Mouse (Mus musculus): ENCODE results near the gene Fcgr2b.
"Not testable (repeated sequence)": the region's sequence is repeated elsewhere in the genome, so short reads cannot be mapped to it uniquely, and the experiment has no call there.

Gene Fcgr2b

DNA sequence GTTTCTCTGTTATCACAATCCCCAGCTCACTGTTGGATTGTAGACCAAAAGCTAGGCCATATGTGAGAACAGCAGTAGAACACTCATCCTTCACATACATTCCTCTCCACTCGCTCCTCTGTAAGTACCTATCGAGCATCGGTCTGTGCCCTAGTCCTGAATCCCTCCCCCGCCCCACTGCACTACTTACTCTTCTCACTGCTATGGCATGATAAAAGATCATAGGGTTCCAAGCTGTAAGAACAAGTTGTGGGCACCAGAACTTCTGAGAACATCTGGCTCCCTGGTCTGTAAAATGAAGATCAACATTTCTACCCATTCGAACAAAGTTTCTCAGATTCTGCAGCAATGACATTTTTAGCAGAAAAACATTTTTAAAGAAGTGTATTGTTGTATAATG, at the start of gene Fcgr2b:
Gene Fcgr2b, minus strand, starts transcription at position 101 of the 400 bp plus-strand sequence.
- DNase-seq (ENCODE audit: extremely low read depth, insufficient read length, low spot score), result no peak

DNA sequence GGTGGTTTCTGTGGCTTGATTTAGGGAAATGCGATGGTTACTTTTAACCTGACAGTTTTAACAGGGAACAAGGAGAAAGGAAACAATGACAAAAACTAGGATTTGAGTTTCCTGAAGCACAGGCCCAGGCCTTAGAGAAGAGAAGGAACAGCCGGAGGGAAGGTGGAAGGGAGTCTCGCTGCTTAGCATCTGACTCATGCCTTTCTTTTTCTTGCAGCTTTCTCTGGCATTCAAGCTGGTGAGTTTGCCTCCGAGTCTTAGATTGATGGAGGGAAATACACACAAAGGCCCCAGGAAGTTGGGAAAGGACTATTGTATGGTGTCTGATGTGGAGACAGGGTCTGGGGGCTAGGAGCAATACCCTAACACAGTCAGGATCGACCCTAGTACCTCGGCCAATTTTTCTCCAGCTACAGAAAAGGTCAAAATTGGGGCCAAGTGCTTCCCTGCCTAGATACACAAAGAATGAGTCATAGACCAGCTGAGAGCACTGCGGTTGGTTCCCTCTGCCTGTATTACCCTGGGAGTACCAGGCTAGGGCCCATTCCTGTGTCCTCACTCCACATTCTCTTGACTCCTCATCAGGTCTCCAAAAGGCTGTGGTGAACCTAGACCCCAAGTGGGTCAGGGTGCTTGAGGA, 43.1 kb upstream of the Fcgr2b start:
- peak; percentile 80 for DNase-seq (ENCODE audit: extremely low read depth, insufficient read length, low spot score)

- no peak for DNase-seq (ENCODE audit: extremely low read depth, insufficient read length, low spot score)
These were observed 42.4 kb upstream of the Fcgr2b start, which contains the start of gene Fcgr4 for GRCm38 (mm10) chr1:171018737-171019136. TSS of gene Fcgr4 (plus strand) at chr1:171018920.

GRCm38 (mm10) chr1:171017468-171018158, 41.3 kb upstream of the Fcgr2b start:
- DNase-seq (ENCODE audit: extremely low read depth, insufficient read length, low spot score), result no peak

- DNase-seq (ENCODE audit: extremely low read depth, insufficient read length, low spot score), result peak; percentile 54
These were observed 40.5 kb upstream of the Fcgr2b start for GRCm38 (mm10) chr1:171016676-171017356.

DNA sequence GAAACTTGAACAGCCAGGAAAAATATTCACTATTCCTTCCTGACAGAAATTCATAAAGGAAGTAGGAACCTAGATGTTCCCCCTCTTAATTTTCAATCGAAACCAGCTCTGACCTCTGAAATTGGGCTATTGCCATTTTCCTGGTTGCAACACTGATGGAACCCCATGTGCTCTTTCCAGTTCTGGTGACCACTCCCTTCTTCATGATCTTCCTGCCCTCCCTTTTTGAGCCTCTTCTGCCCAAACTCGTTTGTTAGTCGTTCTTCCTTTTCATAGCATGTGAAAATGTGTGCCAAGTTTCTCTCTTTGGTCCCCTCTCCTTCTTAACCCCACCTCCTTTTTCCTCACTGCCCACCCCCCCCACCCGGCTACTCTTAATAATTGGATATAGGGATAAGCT, 35.4 kb upstream of the Fcgr2b start:
- no peak for DNase-seq (ENCODE audit: extremely low read depth, insufficient read length, low spot score)

- DNase-seq (ENCODE audit: extremely low read depth, insufficient read length, low spot score), result no peak
These were observed 30.6 kb upstream of the Fcgr2b start for GRCm38 (mm10) chr1:171006905-171007304.

GRCm38 (mm10) chr1:171006335-171006734, 30.0 kb upstream of the Fcgr2b start:
- no peak for DNase-seq (ENCODE audit: extremely low read depth, insufficient read length, low spot score)

DNA sequence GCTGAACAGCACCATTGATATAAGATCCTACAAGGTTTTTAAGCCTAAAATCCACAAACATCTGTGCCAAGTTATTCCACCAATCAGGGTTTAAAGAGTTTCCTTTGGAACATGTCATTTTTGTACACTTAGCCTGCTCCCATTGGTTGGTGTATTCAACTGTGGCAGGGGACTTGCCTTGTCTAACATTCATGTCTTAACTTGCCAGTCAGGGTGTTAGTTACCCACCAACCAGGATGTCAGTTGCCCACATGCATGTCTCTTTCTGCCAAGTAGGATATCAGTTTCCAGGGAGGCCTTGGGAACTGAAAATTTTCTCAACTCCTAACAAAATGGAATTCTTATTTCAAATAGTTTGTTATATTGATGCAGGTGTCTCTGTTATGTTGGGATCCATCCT, 29.2 kb upstream of the Fcgr2b start:
- no peak for DNase-seq (ENCODE audit: extremely low read depth, insufficient read length, low spot score)

- no peak for DNase-seq (ENCODE audit: extremely low read depth, insufficient read length, low spot score)
These were observed 28.7 kb upstream of the Fcgr2b start for GRCm38 (mm10) chr1:171005081-171005480.

- DNase-seq (ENCODE audit: extremely low read depth, insufficient read length, low spot score), result no peak
These were observed 23.5 kb upstream of the Fcgr2b start for GRCm38 (mm10) chr1:170999811-171000210.

- no peak for DNase-seq (ENCODE audit: extremely low read depth, insufficient read length, low spot score)
These were observed 21.7 kb upstream of the Fcgr2b start for GRCm38 (mm10) chr1:170997756-170998655.

DNA sequence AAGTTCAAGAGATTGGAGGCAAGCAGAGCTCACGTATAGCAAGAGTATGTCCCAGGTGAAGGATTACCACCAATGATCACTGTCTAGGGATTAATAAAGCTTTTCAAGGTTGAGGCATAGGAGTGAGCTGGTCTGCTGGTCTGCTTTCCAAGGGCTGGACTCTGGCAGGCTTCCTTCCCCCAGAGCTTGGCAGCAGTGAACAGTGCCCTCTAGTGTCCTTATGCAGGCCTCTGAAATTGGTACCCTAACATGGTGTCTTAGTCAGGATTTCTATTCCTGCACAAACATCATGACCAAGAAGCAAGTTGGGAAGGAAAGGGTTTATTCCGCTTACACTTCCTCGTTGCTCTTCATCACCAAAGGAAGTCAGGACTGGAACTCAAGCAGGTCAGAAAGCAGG, 20.4 kb upstream of the Fcgr2b start:
- no peak for DNase-seq (ENCODE audit: extremely low read depth, insufficient read length, low spot score)

- DNase-seq (ENCODE audit: extremely low read depth, insufficient read length, low spot score), result no peak
These were observed 19.7 kb upstream of the Fcgr2b start for GRCm38 (mm10) chr1:170996034-170996433.

DNA sequence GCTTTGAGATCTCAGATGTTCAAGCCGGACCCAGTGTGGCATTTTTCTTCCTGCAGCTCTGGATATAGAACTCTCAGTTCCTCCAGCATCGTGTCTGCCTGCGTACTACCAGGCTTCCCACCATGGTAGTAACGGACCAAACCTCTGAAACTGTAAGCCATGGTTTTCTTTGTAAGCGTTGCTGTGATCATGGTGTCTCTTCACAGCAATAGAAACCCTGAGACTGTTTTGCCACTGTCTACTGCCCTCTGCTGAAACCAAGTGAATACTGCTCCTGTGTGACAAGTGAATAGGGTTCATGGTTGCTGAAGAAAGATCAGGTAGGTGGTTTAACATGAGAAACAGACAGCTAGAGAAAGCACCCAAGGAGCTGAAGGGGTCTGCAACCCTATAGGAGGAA, 16.2 kb upstream of the Fcgr2b start:
- DNase-seq (ENCODE audit: extremely low read depth, insufficient read length, low spot score), result no peak

DNA sequence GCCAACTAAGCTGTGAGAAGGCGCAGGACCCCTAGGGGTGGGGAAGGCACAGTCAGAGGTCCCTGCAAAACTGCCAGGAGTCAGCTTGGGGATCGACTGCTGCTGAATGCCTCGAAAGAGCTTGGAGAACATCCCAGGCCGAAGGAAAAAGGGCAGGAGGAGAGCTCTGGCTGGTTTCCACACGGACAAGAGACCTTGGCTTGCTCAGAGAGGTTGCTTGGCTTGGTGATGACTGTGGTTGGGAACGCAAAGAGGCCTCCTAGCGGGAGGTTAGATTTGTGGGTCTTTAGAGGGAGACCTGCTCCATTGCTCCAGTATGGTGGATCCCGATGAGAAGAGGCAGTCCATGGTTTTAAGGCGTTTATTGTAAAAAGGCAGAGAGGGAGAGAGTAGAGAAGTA, 13.3 kb upstream of the Fcgr2b start:
- no peak for DNase-seq (ENCODE audit: extremely low read depth, insufficient read length, low spot score)

DNA sequence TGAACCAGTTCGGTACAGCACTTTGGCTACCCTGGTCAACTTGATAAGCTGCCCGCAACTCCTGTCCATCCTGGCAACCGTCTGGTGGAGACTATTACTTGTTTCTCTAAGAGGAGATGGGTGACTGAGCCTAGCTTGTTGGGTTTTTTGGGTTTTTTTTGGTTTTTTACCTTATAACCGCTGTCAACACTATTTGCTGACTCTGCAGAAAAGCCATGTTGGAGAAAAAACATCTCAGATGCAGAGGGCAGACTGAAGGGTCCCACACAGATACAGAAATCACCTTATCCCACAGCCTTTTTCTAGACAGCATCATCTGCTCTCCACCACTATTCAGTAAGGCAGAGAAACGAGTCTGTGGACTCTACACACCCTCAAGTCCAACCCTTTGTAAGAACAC, 9.5 kb upstream of the Fcgr2b start:
- DNase-seq (ENCODE audit: extremely low read depth, insufficient read length, low spot score), result no peak

DNA sequence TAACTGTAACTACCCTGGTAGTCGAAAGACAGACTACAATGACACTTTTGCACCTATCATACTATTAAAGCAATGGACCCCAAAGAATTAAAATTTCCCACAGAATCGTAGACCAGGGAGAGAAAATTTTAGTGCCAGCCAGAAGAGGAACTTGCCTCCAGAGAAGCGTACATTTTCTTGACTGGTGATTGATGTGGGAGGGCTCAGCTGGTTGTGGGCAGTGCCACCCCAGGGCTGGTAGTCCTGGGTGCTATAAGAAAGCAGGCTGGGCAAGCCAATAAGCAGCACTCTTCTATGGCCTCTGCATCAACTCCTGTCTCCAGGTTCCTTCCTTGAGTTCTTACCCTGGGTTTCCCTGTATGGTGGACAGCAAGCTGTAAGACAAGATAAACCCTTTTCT, 8.7 kb upstream of the Fcgr2b start:
- DNase-seq (ENCODE audit: extremely low read depth, insufficient read length, low spot score), result no peak

DNA sequence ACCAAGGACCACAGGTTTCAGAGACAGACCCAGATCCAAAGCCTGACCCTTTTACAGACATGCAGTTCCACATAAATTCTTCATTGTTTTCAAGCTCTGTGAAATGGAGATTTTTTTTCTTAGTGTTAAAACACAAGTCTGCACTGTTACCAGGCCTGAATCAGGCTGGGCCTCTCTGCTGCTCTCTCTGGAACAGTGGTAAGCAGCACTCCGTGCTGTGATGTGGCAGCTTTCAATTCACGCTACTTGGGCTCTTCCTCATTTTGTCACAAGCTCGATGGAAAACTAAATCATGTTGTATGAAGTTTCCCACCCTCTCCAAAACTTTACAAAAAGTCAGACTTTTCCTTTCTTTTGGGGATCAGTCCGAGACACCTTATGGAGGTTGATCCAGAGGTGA, 6.7 kb upstream of the Fcgr2b start:
- DNase-seq (ENCODE audit: extremely low read depth, insufficient read length, low spot score), result no peak

- no peak for DNase-seq (ENCODE audit: extremely low read depth, insufficient read length, low spot score)
These were observed 6.0 kb upstream of the Fcgr2b start for GRCm38 (mm10) chr1:170982301-170982700.

GRCm38 (mm10) chr1:170981679-170982078, 5.3 kb upstream of the Fcgr2b start:
- DNase-seq (ENCODE audit: extremely low read depth, insufficient read length, low spot score), result not testable (repeated sequence)
